Mouse (Mus musculus) embryonic facial prominence, embryonic 12.5 days (tissue): ENCODE measurements around the gene Gtf3c2. TPM values are rescaled to one million over a fixed set of nuclear protein-coding genes. Genes with fewer than 3 reads are reported as not detected.

Source experiments
- ATAC-seq: fragments of 200-750 bp; cut with Nextera tagmentation; 2 replicates; pipeline ENCODE4 v1.8.0; 2017; ENCODE audit not compliant: insufficient number of reproducible peaks, insufficient read depth, low FRiP score, low TSS enrichment
- H3K27ac ChIP-seq: fragments of 300-500 bp; sonication (generic); 2 replicates; pipeline ENCODE4 v1.5.1; 2016; ENCODE audit warnings: mild to moderate bottlenecking
- H3K27me3 ChIP-seq: fragments of 300-500 bp; sonication (generic); 2 replicates; pipeline ENCODE4 v1.6.1; 2016; ENCODE audit warnings: mild to moderate bottlenecking, moderate library complexity
- H3K36me3 ChIP-seq: fragments of 300-500 bp; sonication (generic); 2 replicates; pipeline ENCODE4 v1.6.1; 2016; ENCODE audit warnings: mild to moderate bottlenecking
- H3K4me1 ChIP-seq: fragments of 300-500 bp; sonication (generic); 2 replicates; pipeline ENCODE4 v1.6.1; 2016
- H3K4me2 ChIP-seq: fragments of 300-500 bp; sonication (generic); replicated peaks from 2 replicates; pipeline ENCODE4 v1.6.1; 2016; ENCODE audit warnings: mild to moderate bottlenecking, moderate library complexity
- H3K4me3 ChIP-seq: fragments of 300-500 bp; sonication (generic); 2 replicates; pipeline ENCODE4 v1.5.1; 2016; ENCODE audit warnings: mild to moderate bottlenecking
- H3K9ac ChIP-seq: fragments of 300-500 bp; sonication (generic); 2 replicates; pipeline ENCODE4 v1.6.1; 2016; ENCODE audit warnings: mild to moderate bottlenecking, moderate library complexity
- H3K9me3 ChIP-seq: fragments of 300-500 bp; sonication (generic); 2 replicates; pipeline ENCODE4 v1.6.1; 2016; ENCODE audit warnings: mild to moderate bottlenecking, moderate library complexity
- WGBS: fragments of 180-500 bp; shearing (Covaris S2); methylation state at CpG from one replicate; pipeline ENCODE4 v1.1.7; 2016; 5-methylcytosine and 5-hydroxymethylcytosine counted together
- polyA plus RNA-seq: library from polyadenylated mRNA; unstranded; fragments of >200 nt; fragmentation: Nextera tagmentation; extraction: Ambion mirVana; gene quantifications from 2 replicates; pipeline ENCODE4 v1.2.1, GENCODE M21; 2016

The Gtf3c2 gene
- polyA plus RNA-seq, 1 experiment from 2014 or later = 95.9 TPM

DNA sequence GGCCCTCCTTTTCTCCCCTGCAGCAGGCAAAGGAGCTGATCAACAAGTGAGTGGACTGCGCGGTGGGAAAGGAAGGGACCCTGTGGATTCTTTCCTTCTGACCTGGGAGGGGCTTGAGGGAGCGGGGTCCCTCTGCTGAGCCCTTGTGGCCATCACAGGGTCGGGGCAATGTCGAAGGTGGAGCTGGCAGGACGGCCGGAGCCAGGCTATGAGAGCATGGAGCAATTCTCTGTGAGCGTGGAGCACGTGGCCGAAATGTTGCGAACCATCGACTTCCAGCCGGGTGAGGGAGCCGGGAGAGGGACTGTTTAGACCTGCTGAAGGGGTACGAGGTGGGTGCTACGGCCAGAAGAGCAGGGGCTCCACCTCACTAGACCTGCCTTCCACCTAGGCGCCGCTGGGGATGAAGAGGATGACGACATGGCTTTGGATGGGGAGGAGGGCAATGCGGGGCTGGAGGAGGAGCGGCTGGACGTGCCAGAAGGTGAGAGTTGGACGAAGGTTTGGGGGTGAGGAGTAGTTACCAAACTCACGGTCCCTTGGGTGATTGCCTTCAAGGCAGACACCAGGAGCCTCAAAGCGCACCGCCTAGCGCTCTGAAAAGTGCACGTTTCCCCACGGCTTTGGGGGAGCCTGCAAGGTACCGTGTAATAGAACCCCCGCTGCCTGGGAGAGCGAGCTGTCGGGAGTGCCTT lies 43.1 kb downstream of the Gtf3c2 start:
- H3K9ac ChIP-seq = no peak overlapping the region
- H3K27ac ChIP-seq = no peak overlapping the region
- peaks cover 66% of the 10 kb centered on the region for H3K27me3 ChIP-seq
- peaks cover 16% of the 10 kb centered on the region for H3K4me1 ChIP-seq
- no peak overlapping the region for H3K4me3 ChIP-seq
- 2% methylated on average over 29 of the region's 33 CpGs for WGBS
- ATAC-seq = no peak
- H3K4me2 ChIP-seq = peak overlapping the region; percentile 29
- peaks cover 5% of the 10 kb centered on the region for H3K36me3 ChIP-seq
- no peaks in the 10 kb centered on the region for H3K9me3 ChIP-seq

DNA sequence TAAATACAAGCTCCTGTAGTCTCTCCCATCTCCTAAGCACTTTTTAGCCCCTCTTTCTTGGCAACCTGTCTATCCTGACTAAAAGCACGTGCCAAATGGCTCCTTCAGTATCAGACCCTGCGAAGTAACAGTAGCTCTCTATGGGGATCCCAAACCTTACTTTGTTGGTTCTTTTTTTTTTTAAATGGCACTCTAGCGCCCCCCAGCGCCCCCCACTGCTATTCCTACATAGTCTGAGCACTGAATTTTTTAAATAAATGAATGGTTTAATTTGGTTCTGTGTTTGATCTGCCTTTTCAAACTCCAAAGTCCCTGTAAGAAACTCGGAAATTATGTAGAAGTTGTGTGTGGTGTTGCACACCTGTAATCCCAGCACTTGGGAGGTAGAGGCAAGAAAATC lies 53.9 kb downstream of the Gtf3c2 start:
- ATAC-seq = no peak
- Histone ChIP-seq H3K27me3 (0 out of 2 replicates have a peak, but pooled peaks cover 1% of the 10 kb centered on the region), H3K4me1 (no peaks in the 10 kb centered on the region), H3K4me3 (no peak overlapping the region), H3K36me3 (no peaks in the 10 kb centered on the region), H3K9me3 (no peaks in the 10 kb centered on the region), H3K27ac (no peak overlapping the region), H3K4me2 (no peak overlapping the region), H3K9ac (no peak overlapping the region)
- WGBS = 44% methylated on average over 5 of the region's 5 CpGs

DNA sequence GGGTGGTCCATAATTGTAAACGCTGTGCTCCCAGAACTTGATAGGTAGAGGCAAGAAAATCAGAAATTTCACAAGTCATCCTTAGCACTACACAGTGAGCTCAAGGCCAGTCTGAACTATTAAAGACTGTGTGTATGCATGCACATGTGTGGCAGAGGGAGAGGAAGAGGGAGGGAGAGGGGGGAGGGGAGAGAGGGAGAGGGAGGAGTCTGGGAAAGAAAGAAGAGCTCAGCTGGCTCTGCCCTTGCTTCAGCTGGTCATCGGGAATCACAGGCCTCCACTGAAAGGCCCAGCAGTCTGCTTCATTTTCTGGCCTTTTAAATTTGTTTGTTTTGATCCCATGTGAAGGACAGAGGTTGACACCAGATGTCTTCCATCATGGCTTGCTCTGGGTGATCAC lies 56.5 kb downstream of the Gtf3c2 start:
- no peak overlapping the region for H3K27ac ChIP-seq
- no peaks in the 10 kb centered on the region for H3K4me1 ChIP-seq
- H3K4me3 ChIP-seq = no peak overlapping the region
- WGBS = 34% methylated on average over 2 of the region's 2 CpGs
- H3K36me3 ChIP-seq = no peaks in the 10 kb centered on the region
- no peak overlapping the region for H3K9ac ChIP-seq
- no peak overlapping the region for H3K4me2 ChIP-seq
- ATAC-seq = no peak
- H3K27me3 ChIP-seq = no peaks in the 10 kb centered on the region
- no peaks in the 10 kb centered on the region for H3K9me3 ChIP-seq

DNA sequence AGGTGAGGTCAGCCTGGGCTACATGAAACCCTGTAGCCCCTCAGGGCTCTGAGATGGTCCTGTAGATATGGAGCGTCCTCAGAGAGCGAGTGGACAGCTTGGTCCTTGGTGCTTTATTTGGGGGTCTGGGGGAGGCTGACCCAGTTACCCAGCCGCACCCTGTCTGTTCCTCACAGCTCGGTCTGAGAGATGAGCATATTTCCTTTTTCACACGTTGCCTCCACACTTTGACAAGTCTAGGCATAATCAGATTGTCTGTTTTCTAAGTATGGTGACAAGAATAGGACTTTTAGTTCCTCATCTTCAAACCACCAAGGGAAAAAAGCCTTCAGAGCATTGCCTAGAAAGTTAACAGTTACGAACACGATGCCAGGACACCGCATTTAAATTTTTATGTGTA lies 58.8 kb downstream of the Gtf3c2 start:
- no peak for ATAC-seq
- 86% methylated on average over 8 of the region's 8 CpGs for WGBS

DNA sequence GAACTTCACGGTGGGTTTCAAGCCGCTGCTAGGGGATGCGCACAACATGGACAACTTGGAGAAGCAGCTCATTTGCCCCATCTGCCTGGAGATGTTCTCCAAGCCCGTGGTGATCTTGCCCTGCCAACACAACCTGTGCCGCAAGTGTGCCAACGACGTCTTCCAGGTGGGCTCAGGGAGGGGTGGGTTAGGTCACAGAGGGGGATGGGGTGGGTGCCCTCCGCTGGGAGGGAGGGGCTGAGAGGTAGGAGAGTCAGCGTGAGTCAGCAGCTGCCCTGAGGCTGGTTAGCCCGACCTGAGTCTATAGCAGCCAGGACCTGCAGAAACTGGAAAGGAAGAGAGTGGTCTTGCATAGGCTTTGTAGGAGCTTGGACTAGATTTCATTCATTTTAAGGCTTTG lies 63.0 kb downstream of the Gtf3c2 start:
- WGBS = 25% methylated on average over 10 of the region's 10 CpGs
- ATAC-seq = no peak
- H3K4me1 ChIP-seq = no peaks in the 10 kb centered on the region
- no peak overlapping the region for H3K27ac ChIP-seq
- no peaks in the 10 kb centered on the region for H3K36me3 ChIP-seq
- H3K27me3 ChIP-seq = no peaks in the 10 kb centered on the region
- no peaks in the 10 kb centered on the region for H3K9me3 ChIP-seq
- no peak overlapping the region for H3K4me3 ChIP-seq
- no peak overlapping the region for H3K9ac ChIP-seq
- H3K4me2 ChIP-seq = no peak overlapping the region

More for the DNA sequence above, 58.8 kb downstream of the Gtf3c2 start:
- Histone ChIP-seq H3K4me1 (no peaks in the 10 kb centered on the region), H3K4me2 (no peak overlapping the region), H3K9me3 (no peaks in the 10 kb centered on the region), H3K9ac (no peak overlapping the region), H3K36me3 (no peaks in the 10 kb centered on the region), H3K4me3 (no peak overlapping the region), H3K27ac (no peak overlapping the region), H3K27me3 (no peaks in the 10 kb centered on the region)

DNA sequence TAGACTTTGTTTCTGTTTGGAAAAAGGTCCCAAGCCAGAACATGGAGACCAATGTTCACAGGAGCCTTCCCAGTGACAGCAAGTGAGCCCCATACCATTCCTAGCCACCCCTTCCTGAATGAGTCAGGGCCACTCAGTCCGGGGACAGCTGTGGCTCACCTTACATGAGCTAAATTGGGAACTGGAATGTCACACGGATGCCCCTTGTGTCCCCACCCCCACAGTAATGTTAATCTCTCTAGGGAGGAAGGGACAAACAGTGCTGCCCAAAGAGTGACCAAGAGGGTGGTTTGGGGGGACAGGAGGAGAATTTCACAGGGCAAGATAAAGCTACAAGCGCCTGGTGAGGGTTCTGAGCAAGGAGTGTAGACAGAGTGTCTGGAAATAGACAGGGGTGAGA lies 63.6 kb downstream of the Gtf3c2 start, which contains the start of gene Trim54:
TSS of gene Trim54 (plus strand) at position 359 of the 400 bp plus-strand sequence.
- H3K4me2 ChIP-seq = no peak within 1 kb of the TSS
- no peak for ATAC-seq
- no peaks in the 10 kb centered on the region for H3K4me1 ChIP-seq
- no peaks in the 10 kb centered on the region for H3K27me3 ChIP-seq
- no peaks in the 10 kb centered on the region for H3K9me3 ChIP-seq
- no peak within 1 kb of the TSS for H3K4me3 ChIP-seq
- no peaks in the 10 kb centered on the region for H3K36me3 ChIP-seq
- H3K9ac ChIP-seq = no peak within 1 kb of the TSS
- no peak within 1 kb of the TSS for H3K27ac ChIP-seq
- 37% methylated on average over 3 of the region's 3 CpGs for WGBS

DNA sequence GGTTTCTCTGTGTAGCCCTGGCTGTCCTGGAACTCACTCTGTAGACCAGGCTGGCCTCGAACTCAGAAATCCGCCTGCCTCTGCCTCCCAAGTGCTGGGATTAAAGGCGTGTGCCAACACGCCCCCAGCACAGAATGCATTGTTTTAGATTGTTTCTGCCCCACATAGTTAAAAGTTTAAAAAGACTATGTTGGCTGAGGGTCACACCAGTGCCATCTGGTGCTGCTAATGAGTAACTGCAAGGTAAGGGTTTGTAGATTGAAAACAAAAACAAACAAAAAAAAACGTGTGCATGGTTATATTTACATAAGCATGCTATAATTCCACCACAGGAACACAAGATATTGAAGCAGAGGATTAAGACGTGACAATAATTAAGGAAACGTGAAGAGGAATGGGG lies 69.2 kb downstream of the Gtf3c2 start:
- ATAC-seq = no peak
- WGBS = 27% methylated on average over 7 of the region's 7 CpGs

DNA sequence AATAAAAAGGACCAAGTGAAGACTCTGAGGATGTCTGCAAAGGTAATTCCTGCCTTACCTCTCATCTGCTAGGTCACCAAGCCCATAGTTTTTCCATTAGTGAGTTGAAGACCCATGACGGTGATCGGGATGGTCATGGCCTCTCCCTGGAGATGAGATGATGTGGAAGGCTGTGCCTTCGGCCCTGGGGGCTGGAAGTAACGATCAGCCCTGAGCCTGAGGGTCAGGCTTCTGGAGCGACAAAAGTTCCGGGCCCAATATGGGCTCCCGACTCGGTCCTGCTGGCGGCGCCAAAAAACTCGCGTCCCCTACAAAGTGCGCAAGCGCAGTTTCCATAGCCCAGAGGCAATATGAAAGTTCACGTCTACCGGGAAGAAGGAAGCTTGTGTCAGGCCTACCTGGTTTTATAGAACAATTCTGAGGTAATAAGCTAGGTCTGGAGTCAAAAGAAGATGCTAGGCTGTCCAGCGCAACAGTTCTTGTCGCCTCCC lies 71.9 kb downstream of the Gtf3c2 start, which contains the start of gene Slc30a3:
TSS of gene Slc30a3 (minus strand) at position 238 of the 491 bp plus-strand sequence.
- Histone ChIP-seq H3K27me3 (no peaks in the 10 kb centered on the region), H3K9me3 (no peaks in the 10 kb centered on the region), H3K4me2 (no peak within 1 kb of the TSS), H3K4me3 (no peak within 1 kb of the TSS), H3K4me1 (no peaks in the 10 kb centered on the region), H3K36me3 (no peaks in the 10 kb centered on the region), H3K27ac (no peak within 1 kb of the TSS), H3K9ac (no peak within 1 kb of the TSS)
- WGBS = 92% methylated on average over 18 of the region's 18 CpGs
- ATAC-seq = no peak

More for the DNA sequence above, 69.2 kb downstream of the Gtf3c2 start:
- no peaks in the 10 kb centered on the region for H3K4me1 ChIP-seq
- H3K4me2 ChIP-seq = no peak overlapping the region
- no peak overlapping the region for H3K27ac ChIP-seq
- no peak overlapping the region for H3K9ac ChIP-seq
- no peaks in the 10 kb centered on the region for H3K9me3 ChIP-seq
- no peak overlapping the region for H3K4me3 ChIP-seq
- H3K36me3 ChIP-seq = no peaks in the 10 kb centered on the region
- H3K27me3 ChIP-seq = no peaks in the 10 kb centered on the region

Other genes with a start within 250 kb of the Gtf3c2 start
- gene Cgref1, start 234.6 kb downstream of the Gtf3c2 start, polyA plus RNA-seq = 4.5 and 5.7 TPM in 2 replicates
- gene Preb, start 219.8 kb downstream of the Gtf3c2 start, polyA plus RNA-seq = 129 and 133 TPM in 2 replicates
- not detected in 2 replicates for gene Tcf23, start 211.5 kb downstream of the Gtf3c2 start, polyA plus RNA-seq
- gene Atraid, start 131.8 kb downstream of the Gtf3c2 start, polyA plus RNA-seq = 117 and 118 TPM in 2 replicates
- gene Slc5a6, start 131.2 kb downstream of the Gtf3c2 start, polyA plus RNA-seq = 11.8 and 12.4 TPM in 2 replicates
- 40.6 and 41.0 TPM in 2 replicates for gene Cad, start 125.4 kb downstream of the Gtf3c2 start, polyA plus RNA-seq
- not detected in 2 replicates for gene Dnajc5g, start 73.9 kb downstream of the Gtf3c2 start, polyA plus RNA-seq
- gene Slc30a3, start 71.9 kb downstream of the Gtf3c2 start, polyA plus RNA-seq = 0.22 and 0.52 TPM in 2 replicates
- 1.4 and 1.7 TPM in 2 replicates for gene Trim54, start 63.4 kb downstream of the Gtf3c2 start, polyA plus RNA-seq
- gene Ucn, start 41.3 kb downstream of the Gtf3c2 start, polyA plus RNA-seq = not detected in 2 replicates
- 64.8 and 72.0 TPM in 2 replicates for gene Mpv17, start 25.9 kb downstream of the Gtf3c2 start, polyA plus RNA-seq
- 1.3 and 2.3 TPM in 2 replicates for gene Gm29609, start 233 bp downstream of the Gtf3c2 start, polyA plus RNA-seq
- 152 TPM in 2 replicates for gene Snx17, start 13.1 kb upstream of the Gtf3c2 start, polyA plus RNA-seq
- 70.2 and 74.4 TPM in 2 replicates for gene Eif2b4, start 13.3 kb upstream of the Gtf3c2 start, polyA plus RNA-seq
- gene Zfp513, start 22.2 kb upstream of the Gtf3c2 start, polyA plus RNA-seq = 18.7 and 20.0 TPM in 2 replicates
- 144 and 147 TPM in 2 replicates for gene Ppm1g, start 40.5 kb upstream of the Gtf3c2 start, polyA plus RNA-seq
- 151 and 155 TPM in 2 replicates for gene Nrbp1, start 60.7 kb upstream of the Gtf3c2 start, polyA plus RNA-seq
- 0.43 and 1.1 TPM in 2 replicates for gene Gm9970, start 61.1 kb upstream of the Gtf3c2 start, polyA plus RNA-seq
- 14.7 and 18.6 TPM in 2 replicates for gene Krtcap3, start 71.5 kb upstream of the Gtf3c2 start, polyA plus RNA-seq
- 53.6 and 58.0 TPM in 2 replicates for gene Ift172, start 111.0 kb upstream of the Gtf3c2 start, polyA plus RNA-seq
- gene Fndc4, start 115.9 kb upstream of the Gtf3c2 start, polyA plus RNA-seq = 91.0 and 94.6 TPM in 2 replicates
- 0.17 and 0.32 TPM in 2 replicates for gene Gckr, start 117.3 kb upstream of the Gtf3c2 start, polyA plus RNA-seq